Mouse (Mus musculus) spleen, adult 18-20 months (tissue): ENCODE data around the gene Ly6g6e.

ENCODE experiments used
- DNase-seq, 2 experiments: peaks; one replicate each; pipeline ENCODE4 v3.0.0; 2022; ENCODE audit warnings: mixed read lengths in 2 of 2

The Ly6g6e gene

GRCm38 (mm10) chr17:35077285-35077684 is 583 bp downstream of the Ly6g6e start:
- no peak for DNase-seq

GRCm38 (mm10) chr17:35077786-35078233 is 1.1 kb downstream of the Ly6g6e start, which contains the start of gene Ly6g6d:
TSS of gene Ly6g6d (minus strand) at chr17:35078065.
- peak in 1 of 2 experiments; percentile 32 for DNase-seq

- no peak for DNase-seq
Measured at GRCm38 (mm10) chr17:35079778-35080177, 3.1 kb downstream of the Ly6g6e start.

- DNase-seq: no peak
Measured at GRCm38 (mm10) chr17:35080248-35080647, 3.5 kb downstream of the Ly6g6e start.

- no peak for DNase-seq
Measured at GRCm38 (mm10) chr17:35080710-35081109, 4.0 kb downstream of the Ly6g6e start.

- DNase-seq: no peak
Measured at GRCm38 (mm10) chr17:35082841-35083576, 6.3 kb downstream of the Ly6g6e start.

- DNase-seq: no peak
Measured at GRCm38 (mm10) chr17:35083929-35084497, 7.3 kb downstream of the Ly6g6e start.

GRCm38 (mm10) chr17:35085208-35085865 is 8.6 kb downstream of the Ly6g6e start, which contains the start of gene Ly6g6f:
TSS of gene Ly6g6f (minus strand) at chr17:35085610.
- no peak for DNase-seq

- DNase-seq: no peak
Measured at GRCm38 (mm10) chr17:35088151-35088550, 11.4 kb downstream of the Ly6g6e start.

- peak; percentile 88 to 92 for DNase-seq
Measured at GRCm38 (mm10) chr17:35088825-35089644, 12.3 kb downstream of the Ly6g6e start, which contains the start of gene Abhd16a. TSS of gene Abhd16a (plus strand) at chr17:35089263.

GRCm38 (mm10) chr17:35090166-35090932 is 13.6 kb downstream of the Ly6g6e start:
- no peak for DNase-seq

- DNase-seq: no peak
Measured at GRCm38 (mm10) chr17:35092403-35093198, 15.9 kb downstream of the Ly6g6e start.

- DNase-seq: no peak
Measured at GRCm38 (mm10) chr17:35094475-35095365, 18.0 kb downstream of the Ly6g6e start.

GRCm38 (mm10) chr17:35096597-35096996 is 19.9 kb downstream of the Ly6g6e start:
- no peak for DNase-seq

- DNase-seq: no peak
Measured at GRCm38 (mm10) chr17:35097164-35097655, 20.5 kb downstream of the Ly6g6e start.

GRCm38 (mm10) chr17:35100196-35100765 is 23.6 kb downstream of the Ly6g6e start:
- DNase-seq: no peak

- DNase-seq: no peak
Measured at GRCm38 (mm10) chr17:35101161-35101560, 24.5 kb downstream of the Ly6g6e start.

- no peak for DNase-seq
Measured at GRCm38 (mm10) chr17:35102299-35102698, 25.6 kb downstream of the Ly6g6e start.

- no peak for DNase-seq
Measured at GRCm38 (mm10) chr17:35103221-35103690, 26.6 kb downstream of the Ly6g6e start.
